Mouse (Mus musculus): Measurements from ENCODE around the gene Camta1.

The Camta1 gene

DNA sequence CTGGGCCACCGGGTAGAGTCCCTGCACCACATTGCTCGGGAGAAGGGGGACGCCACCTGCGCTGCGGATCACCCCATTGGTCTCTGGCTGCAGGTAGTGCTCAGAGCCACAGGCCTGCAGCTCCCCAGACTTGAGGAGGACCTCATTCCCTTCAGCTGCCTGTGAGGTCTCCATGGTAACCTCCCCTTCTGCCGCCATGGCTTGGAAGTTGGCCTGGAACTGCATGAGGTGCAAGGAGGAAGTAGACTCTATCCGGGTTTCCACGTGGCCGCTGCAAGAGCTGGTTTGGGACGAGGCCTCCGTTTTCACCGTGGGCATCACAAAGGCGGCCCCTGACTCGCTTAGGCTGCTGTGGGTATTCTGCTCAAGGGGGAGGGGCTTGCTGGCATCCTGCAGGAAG is 717.6 kb downstream of the Camta1 start:
- ATAC-seq (ENCODE audit: insufficient number of reproducible peaks, low FRiP score, low TSS enrichment), result no peak

DNA sequence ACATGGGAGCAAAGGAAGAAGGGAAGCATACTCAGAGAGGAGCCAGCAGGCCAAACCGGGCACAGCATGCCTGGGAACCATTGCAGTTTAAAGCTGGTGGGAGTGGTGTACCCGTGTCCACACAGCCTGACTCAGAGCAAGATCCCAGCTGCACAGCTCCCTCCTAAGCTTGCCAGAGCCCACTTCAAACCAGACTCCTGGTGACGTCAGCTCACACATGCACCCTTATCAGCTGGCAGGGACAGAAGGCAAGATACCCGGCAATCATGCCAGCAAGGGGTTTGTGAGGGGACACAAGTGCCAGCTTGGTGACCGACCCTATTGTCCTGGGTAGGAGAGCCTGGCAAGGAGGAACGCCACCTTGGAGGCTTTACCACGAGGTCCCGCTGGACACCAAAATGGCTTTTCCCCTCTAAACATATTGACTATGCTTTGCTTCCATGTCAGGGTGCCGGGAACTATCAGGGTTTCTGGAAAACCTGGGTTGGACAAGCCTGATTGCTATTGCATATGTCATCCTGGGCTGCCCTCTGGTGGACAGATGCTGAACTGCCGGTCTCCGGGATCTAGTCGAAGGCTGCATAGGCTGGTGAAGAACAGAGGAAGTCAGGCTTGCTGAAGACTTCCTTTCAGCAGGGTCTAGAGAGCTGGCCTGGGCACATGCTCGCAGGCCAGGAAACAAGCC is 720.3 kb downstream of the Camta1 start:
- peak; percentile 33; the same call in 1 of the 2 replicates for ATAC-seq (ENCODE audit: insufficient number of reproducible peaks, low FRiP score, low TSS enrichment)

DNA sequence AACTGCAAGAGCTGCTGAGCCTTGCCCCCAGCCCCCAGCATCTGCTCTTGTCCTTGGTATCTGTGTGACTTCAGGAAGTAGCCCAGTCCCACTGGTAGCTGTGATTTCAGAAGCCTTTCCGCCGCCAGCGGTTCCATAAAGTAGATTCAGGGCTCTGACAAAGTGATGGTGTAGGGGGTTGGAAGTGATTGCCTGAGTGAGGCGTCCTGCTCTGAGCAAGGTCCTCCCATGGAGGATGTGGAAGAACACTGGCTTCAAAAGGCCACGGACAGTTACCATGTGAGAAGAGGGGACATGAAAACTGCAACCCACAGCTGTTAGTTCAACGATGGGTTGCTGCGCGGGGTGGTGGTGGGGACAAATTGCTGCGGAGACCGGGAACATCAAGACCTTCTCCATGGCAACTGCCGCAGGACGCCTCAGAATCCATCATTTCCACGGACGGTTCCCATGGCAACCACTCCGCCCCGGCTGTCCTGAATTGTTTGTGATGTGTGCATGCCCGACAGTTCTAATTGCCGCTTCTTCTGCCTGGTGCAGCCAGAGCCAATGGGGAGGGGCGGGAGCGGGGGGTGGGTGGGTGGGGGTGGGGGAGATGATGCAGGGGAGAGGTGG is 721.2 kb downstream of the Camta1 start:
- no peak for ATAC-seq (ENCODE audit: insufficient number of reproducible peaks, low FRiP score, low TSS enrichment)

DNA sequence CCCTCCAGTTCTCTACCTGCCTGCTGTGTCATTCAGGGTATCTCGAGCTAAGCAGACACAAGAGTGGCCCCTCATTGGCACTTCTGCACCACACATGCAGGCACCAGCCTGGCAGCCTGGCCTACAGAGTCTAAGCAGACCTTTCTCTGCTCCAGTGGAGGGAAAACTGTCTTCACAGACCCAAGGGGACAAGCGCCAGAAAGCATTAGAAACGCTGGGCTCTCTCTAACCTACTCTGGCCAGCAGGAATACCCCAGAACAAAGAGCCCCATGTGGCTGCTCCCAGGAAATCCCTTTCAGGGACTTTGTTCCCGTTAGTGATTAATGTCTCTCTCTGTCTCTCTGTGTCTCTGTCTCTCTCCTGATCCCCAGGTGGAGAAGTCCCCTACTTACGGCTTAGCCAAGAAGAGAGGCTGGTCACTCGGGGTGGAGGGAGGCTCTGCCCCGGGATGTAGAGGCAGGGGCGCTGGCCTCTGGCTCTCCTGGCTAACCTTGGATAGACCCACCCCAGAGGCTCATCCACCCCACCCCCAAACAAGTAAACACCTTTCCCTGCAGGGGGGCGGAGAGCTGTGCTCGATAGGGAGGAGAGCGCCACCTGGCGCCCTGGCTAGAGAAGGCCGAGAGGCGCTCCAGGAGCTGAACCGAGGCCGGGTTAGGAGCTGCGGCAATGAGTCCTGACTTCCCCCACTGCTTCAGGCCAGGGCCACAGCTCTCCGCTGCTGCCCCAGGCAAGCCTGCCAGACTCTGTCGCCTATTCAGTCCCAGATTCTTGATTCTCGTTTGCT is 722.4 kb downstream of the Camta1 start:
- ATAC-seq (ENCODE audit: insufficient number of reproducible peaks, low FRiP score, low TSS enrichment), result peak; percentile 39

DNA sequence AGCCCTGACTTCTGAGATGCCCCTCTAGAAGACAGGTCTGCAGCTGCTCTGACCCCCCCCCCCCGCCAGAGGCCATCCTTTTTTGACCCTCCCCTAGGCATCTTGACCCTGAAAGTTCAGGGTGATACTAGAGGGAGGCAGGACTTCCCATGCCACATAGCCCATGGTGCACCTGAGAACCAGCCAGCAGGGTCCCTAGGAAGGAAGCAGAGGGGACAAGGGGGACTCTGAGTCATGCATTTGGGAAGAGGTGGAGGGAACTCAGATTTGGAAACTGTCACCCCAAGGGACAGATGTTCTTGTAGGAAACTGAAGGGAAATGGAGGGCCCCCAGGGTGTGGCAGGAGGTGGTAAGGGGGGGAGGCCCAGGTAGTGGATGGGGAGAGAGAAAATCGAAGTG is 723.1 kb downstream of the Camta1 start:
- no peak for ATAC-seq (ENCODE audit: insufficient number of reproducible peaks, low FRiP score, low TSS enrichment)

DNA sequence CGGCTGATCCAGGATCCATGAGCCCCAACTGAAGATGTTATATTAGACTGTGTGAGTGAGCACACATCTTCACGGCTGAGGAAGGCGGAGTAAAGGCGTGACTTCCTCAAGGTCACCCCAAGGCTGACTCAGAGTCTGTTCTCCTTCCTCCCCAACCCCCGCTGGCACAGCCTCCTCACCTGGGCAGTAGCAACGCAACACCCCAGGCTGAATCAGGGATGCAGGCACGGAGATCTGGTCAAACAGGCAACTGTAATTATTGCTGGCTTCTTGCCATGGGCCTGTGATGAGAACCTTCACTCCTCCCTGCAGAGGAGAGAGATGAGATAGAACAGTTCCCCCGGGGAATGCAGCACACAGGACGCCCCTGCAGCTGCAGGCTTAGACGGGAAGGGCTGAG is 723.5 kb downstream of the Camta1 start:
- ATAC-seq (ENCODE audit: insufficient number of reproducible peaks, low FRiP score, low TSS enrichment), result no peak

DNA sequence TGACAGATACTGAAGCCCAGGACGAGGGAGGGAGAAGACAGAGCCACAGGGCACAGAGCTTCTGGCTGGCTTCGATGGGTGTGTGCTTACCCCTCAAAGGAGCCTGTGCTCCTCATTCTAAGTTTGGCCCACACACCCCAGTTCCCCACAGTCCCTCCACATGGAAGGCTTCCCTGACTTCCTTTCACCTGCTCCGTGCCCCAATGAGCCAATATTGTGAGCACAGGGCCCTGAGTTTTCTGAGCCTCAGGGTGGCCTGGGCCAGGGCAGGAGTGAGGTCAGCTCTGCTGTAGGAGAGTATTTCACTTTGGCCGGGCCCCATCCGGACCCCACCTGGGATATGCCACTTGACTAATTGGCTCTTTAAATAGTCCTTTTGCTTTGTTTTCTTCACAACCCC is 724.0 kb downstream of the Camta1 start:
- no peak for ATAC-seq (ENCODE audit: insufficient number of reproducible peaks, low FRiP score, low TSS enrichment)

DNA sequence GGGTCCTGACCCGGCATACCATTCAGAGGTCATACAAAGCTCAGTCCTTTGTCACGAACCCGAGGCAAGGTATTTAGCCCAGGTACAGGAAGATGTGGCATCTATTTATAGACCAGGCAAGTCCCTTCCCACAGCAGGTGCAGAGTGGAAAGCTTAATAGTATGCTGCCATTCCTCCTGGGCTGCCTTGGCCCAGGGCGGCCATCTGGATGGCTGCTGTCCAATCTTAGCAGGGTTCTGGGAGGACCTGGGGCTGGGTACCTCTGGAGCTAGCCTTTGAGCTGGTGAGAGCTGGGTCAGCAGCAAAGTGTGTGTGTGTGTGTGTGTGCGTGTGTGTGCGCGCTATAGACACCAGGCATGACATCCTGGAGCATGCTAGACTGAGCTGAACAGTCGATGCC is 726.2 kb downstream of the Camta1 start:
- ATAC-seq (ENCODE audit: insufficient number of reproducible peaks, low FRiP score, low TSS enrichment), result no peak

DNA sequence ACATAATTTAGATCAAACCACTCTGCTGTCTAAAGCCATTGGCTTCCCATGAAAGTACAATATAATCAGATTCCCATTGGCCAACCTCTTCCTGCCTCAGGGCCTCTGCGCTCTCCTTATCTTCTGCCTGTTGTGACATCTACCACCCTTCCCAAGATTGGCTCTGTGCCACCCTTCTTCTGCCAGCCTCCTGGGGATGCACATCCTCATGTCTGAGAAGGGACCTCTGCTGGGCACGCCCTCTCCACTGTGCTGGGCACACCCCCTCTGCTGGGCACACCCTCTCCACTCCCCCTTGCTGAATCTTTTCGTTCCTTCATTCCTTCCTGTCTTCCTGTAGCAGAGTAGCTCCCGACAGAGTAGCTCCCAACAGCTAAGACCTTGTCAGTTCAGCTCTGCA is 727.9 kb downstream of the Camta1 start:
- ATAC-seq (ENCODE audit: insufficient number of reproducible peaks, low FRiP score, low TSS enrichment), result no peak

DNA sequence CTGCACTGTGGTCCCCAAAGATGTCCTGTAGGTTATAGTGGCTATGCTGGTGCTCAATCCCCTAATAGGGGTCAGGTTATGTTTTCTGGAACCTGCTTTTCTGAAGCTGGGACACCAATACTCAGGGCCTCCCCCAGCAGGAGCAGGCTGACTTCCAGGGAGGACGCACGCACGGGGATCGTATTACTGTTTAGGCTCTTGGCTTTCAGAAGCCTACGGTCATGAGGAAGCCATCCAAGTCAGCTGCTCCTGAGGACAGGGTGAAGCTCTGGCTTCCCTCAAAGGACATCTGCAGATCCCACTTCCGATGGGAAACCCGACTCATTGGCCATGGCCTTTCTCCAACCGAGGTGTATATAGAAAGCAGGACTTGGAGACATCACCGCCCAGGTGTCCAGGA is 729.2 kb downstream of the Camta1 start:
- ATAC-seq (ENCODE audit: insufficient number of reproducible peaks, low FRiP score, low TSS enrichment), result no peak

DNA sequence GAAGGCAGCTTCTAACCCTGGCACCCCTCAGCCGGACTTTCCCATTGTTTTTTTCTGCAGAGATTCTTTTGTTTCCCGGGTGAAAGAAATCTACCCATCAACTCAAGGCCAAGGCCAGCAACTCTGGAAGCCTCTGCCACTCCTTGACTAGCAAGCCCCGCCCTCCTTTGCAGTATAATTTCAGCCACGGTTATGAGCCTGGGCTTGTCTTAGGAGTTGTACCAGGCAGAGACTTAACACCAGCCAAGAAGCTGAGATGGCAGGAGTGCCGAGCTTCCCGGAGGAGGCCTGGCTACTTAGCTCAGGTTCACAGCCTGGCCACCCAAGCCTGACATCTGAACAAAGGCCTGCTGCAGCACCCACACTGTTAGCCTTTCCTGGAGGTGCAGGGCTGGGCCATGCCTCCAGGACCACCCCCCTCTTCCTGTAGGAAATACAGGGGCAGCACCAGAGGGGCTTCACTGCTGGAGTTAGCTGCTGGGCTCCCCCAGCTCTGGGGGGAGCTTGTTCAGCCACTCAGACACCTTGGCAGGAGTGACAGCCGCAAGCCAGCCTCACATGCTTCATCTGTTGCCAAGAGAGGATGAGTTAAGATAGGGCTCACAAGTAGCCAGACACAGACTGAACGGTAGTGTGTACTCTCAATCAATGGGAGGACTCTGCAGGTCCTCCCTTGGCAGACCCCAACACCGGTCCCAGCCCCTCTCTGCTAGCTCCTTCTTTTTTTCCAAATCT is 730.8 kb downstream of the Camta1 start:
- ATAC-seq (ENCODE audit: insufficient number of reproducible peaks, low FRiP score, low TSS enrichment), result no peak

DNA sequence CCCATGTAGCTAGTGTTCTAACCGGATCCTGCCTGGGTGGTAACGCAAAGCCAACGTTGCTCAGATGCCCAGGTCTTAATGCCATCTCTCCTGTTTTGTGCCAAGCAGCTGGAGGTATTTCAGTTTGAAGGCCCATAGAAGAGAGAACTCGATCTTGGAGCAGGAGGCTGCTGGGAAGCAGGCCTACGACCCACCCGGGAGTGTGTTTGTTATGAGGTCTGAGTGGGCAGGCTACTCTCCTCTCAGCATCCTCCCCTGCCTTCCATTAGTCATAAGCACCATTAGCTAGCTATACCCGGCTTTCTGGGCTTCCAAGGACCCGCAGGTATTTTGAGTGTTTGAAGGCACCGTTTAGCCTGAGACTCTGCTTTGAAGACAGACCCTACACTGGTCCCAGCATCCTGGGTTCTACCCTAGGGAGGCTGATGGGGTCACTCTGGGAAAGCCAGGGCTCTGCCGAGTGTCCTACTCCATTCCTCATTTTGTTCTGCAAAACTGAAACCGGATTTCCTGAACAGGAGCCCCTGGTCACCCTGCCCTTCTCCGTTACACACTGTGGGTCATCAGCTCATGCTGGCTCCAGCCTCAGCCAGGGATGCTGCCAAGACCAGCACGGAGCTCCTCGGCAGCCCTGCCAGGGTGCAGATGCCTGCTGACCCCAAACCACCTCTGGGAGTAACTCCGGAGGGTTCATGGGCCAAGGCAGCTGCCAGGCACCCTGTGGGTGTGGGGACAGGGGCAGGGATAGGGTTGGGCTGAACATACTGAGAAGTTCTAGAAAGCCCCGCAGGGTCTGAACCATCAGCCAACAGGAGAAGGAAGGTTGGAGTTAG is 731.7 kb downstream of the Camta1 start:
- ATAC-seq (ENCODE audit: insufficient number of reproducible peaks, low FRiP score, low TSS enrichment), result no peak

DNA sequence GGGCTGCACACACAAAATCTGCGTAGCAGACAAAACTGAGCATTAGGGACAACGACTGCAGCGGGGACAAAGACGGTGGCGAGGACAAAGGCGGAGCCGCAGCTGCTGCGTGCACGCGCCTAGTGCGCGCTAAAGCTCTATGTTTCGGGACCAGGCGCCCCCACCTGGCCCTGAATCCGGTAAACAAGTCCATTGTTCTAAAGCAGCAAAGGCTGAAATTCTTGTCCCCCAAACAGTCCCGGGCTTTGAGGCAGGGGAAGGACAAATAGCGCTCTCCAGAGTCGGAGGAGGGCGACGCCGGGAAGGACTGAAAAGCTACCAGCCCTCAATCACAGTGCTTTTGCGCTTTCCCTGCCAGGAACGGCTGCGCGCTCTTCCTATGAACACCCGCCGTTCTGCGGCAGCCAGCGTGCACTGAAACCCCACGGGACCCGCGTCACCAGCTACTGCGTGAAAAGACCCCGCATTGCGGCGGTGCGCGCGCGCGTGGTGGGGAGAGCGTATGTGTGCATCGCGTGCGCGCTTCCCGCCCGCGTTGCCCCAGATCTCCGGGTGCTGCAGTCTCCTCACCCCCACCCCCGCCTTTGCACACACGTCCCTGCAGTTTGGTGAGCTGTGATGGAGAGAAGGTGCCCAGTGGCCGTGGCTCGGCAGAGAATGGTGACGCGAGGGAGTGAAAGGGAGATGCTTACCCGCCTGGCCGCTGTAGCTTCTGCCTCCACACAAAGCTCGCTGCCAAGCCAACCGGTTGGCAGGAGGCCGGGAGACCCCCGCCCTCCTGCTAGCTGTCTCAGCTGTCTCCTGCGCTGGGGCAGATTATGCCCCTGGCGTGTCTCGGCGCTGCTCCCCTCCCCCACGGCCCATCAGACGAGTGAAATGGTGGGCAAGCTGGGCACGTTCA is 732.8 kb downstream of the Camta1 start:
- ATAC-seq (ENCODE audit: insufficient number of reproducible peaks, low FRiP score, low TSS enrichment), result peak; percentile 66

DNA sequence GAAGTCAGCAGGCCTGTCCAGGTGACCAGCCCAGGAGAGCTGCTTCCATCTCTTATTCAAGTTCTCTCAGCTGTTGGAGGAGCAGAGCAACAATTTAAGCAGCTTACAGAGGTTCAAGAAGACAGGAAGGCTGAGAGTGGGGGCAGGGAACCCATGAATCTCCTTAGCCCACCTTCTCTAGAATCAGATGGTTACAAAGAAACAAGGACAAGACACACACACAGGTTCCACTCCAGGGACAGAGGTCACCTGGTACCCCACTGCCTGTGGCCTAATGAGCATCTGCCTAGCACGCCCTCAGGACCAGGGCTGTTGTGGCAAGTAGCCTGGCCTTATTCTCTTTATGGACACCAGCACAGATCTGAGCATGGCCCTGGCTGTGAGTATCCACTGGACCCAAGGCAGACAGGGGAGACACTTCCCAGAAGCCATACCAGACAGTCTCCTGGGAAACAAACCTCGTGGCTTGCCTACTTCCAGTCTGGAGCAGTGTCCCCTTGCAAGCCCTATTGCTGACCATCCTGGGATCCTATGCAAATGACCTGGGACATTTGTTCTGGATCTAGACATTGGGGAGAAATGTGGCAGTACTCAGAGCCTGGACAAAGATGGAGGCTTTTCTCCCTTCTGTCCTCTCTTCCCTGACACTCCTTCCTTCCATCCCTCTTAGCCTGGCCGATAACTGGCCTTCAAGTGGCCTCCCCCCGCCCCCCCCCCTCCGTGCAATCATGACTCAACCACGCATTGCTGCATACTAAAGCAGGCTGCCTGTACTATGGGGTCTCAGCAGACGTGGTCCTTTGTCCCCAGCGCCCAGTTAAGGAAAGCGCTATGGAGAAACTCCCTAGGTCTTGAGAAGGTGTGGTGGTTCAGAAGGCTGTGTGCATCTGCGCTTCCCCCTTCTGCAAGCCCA is 733.8 kb downstream of the Camta1 start:
- 0 out of 2 replicates have a peak, but pooled peaks have one; percentile 4 for ATAC-seq (ENCODE audit: insufficient number of reproducible peaks, low FRiP score, low TSS enrichment)

DNA sequence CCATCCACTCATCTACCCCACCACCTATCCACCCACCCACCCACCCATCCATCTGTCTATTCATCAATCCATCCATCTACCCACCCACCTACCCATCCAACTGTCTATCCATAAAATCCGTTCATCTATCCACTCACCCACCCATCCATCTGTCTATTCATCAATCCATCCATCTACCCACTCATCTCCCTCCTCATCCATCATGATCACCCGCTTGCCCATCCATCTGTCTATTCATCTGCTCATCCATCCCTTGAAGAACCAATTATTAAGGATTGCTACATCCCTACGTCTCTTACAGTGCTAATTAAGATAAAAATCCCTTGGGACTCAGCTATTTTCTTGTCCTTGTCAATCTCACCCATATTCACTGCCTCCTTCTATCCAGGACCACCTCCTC is 742.8 kb downstream of the Camta1 start:
- no peak for ATAC-seq (ENCODE audit: insufficient number of reproducible peaks, low FRiP score, low TSS enrichment)

DNA sequence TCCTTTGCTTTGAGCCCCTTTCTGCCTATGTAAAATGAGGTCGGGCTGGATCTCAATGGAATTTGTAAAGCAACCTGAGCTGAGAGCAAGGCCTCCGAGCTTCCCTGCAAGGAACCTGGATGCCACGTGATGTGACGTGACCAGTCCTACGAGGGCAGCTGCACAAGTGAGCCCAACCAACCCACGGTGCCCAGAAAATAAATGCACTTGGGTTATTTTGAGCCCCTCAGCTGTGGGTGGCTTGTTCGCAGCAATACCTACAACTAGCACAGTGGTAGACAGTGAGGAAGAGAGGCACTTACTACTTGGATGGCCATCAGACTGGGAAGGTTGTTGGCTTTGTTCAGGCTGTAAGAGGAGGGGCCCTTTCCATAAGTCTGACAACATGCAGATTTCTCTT is 747.1 kb downstream of the Camta1 start:
- ATAC-seq (ENCODE audit: insufficient number of reproducible peaks, low FRiP score, low TSS enrichment), result no peak

DNA sequence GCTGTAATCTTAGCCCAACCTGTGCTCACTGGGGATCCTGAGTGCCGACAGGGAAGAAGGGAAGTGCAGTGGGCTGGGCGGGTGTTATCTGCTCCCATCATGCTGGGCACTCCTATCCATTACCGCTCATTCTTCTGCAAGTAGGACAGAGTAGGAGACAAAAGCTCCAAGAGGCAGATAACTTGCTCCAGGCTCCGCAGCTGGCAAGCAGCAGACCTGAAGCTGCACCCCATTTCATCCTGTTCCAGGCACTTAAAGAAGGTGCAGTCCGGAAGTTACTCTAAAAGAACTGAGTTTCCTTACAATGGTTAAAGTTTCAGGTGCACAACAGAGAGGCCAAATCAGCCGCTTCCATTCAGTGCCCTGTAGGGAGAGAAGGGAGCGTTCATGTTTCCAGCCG is 750.5 kb downstream of the Camta1 start:
- no peak for ATAC-seq (ENCODE audit: insufficient number of reproducible peaks, low FRiP score, low TSS enrichment)

DNA sequence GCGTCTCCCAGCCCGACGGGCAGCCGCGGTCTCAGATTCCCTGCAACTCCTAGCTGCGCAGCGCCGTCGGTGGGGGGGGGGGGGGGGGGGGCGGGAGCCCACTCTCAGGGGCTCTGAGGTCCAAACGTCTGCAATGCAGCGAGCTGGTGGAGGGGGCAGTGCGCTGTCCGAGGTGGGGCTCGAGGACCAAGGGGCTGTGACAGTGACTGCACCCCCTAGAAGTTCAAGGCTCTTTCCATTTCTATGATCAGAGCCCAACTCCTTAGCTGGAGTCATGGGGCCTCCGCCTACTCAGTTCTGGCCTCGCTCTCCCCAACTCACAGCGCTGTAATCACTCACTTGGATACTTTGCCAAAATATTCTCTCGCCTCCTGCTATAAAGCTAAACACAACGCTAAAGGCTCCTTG is 752.8 kb downstream of the Camta1 start:
- no peak for ATAC-seq (ENCODE audit: insufficient number of reproducible peaks, low FRiP score, low TSS enrichment)
